ENCODE assay signal across 8 mouse cellular contexts in genomic region chrX:161385791-161386190, GRCm38 (mm10).
DNase-seq lines count a peak whose midpoint lies in the region; ATAC-seq and TF ChIP-seq lines count a peak whose summit lies in the region.

No protein-coding gene starts in this region.

- no peak overlapping the region for H3K9ac ChIP-seq in forebrain, embryonic 15.5 days (replicated peaks)

- WGBS in forebrain, embryonic 10.5 days: 41% methylated on average over 8 of the region's 8 CpGs
- 37% methylated on average over 8 of the region's 8 CpGs for WGBS in forebrain, embryonic 15.5 days
- WGBS in lung, adult 2 months: 47% methylated on average over 8 of the region's 8 CpGs

- H3K4me1 ChIP-seq in forebrain, embryonic 10.5 days: no peaks in the 10 kb centered on the region
- H3K4me1 ChIP-seq in forebrain, embryonic 15.5 days: no peaks in the 10 kb centered on the region
- H3K4me1 ChIP-seq in lung, adult 2 months (ENCODE audit: control insufficient read depth, insufficient read depth, low read length): no peaks in the 10 kb centered on the region

- no peak overlapping the region for H3K4me2 ChIP-seq in forebrain, embryonic 15.5 days (replicated peaks)

- H3K27ac ChIP-seq in forebrain, embryonic 10.5 days: no peak overlapping the region
- no peak overlapping the region for H3K27ac ChIP-seq in forebrain, embryonic 15.5 days (replicated peaks)

- DNase-seq in forebrain, embryonic 10.5 days (ENCODE audit: extremely low spot score, low spot score): peak; percentile 51
- DNase-seq in lung, adult 18-20 months: peak; percentile 3 to 19
- DNase-seq in lung, postnatal 25 days (ENCODE audit: low spot score): no peak
- DNase-seq in adrenal gland, adult 18-20 months (ENCODE audit: low spot score in 2 of 2): peak; percentile 48 to 57
- peak; percentile 44 for DNase-seq in embryo, embryonic 9.5 days (ENCODE audit: extremely low spot score)
- DNase-seq in lung, adult 2 months: peak; percentile 13

- no peak for TF ChIP-seq POLR2A in lung, adult 2 months (IDR thresholded peaks at IDR 0.05; ENCODE audit: borderline replicate concordance, extremely low read depth, low read depth, low read length)

- peaks cover 55% of the 10 kb centered on the region for H3K27me3 ChIP-seq in forebrain, embryonic 10.5 days (ENCODE audit: poor library complexity, severe bottlenecking)
- H3K27me3 ChIP-seq in forebrain, embryonic 15.5 days: no peaks in the 10 kb centered on the region

- no peaks in the 10 kb centered on the region for H3K9me3 ChIP-seq in forebrain, embryonic 10.5 days
- H3K9me3 ChIP-seq in forebrain, embryonic 15.5 days: no peaks in the 10 kb centered on the region

- H3K4me3 ChIP-seq in forebrain, embryonic 10.5 days: no peak overlapping the region
- no peak overlapping the region for H3K4me3 ChIP-seq in forebrain, embryonic 15.5 days
- no peak overlapping the region for H3K4me3 ChIP-seq in lung, adult 2 months (replicated peaks; ENCODE audit: extremely low read depth, low read depth, low read length)

- ATAC-seq in forebrain, embryonic 15.5 days (replicated peaks): no peak
- no peak for ATAC-seq in monocyte, adult 5-6 weeks (replicated peaks; ENCODE audit: insufficient number of reproducible peaks, low FRiP score, low TSS enrichment, poor library complexity, severe bottlenecking)

- peak; percentile 57 for TF ChIP-seq CTCF in lung, adult 2 months (IDR thresholded peaks at IDR 0.05; ENCODE audit: insufficient read depth, low read length)

- H3K36me3 ChIP-seq in forebrain, embryonic 10.5 days (replicated peaks): no peaks in the 10 kb centered on the region
- H3K36me3 ChIP-seq in forebrain, embryonic 15.5 days: no peaks in the 10 kb centered on the region
